11 mouse cellular contexts compared by ENCODE assay signal in genomic region chr6:77218875-77219274, GRCm38 (mm10). TPM values are rescaled to one million over a fixed set of nuclear protein-coding genes. Genes with fewer than 3 reads are reported as not detected.
DNase-seq lines count a peak whose midpoint lies in the region; ATAC-seq and TF ChIP-seq lines count a peak whose summit lies in the region.
"Had no signal": no experiment of that assay in that cellular context is flagged by ENCODE, and none has a peak within 500 bp of the region (broad histone marks: within the 10 kb centered on the region; RNA-seq: fewer than 3 reads in every experiment).

No protein-coding gene starts in this region.

- H3K36me3 ChIP-seq in intestine, postnatal 0 days (ENCODE audit: control insufficient read depth, insufficient read depth): no peaks in the 10 kb centered on the region
- no peaks in the 10 kb centered on the region for H3K36me3 ChIP-seq in intestine, embryonic 16.5 days (ENCODE audit: control insufficient read depth, insufficient read depth, low read length)
- H3K36me3 ChIP-seq in midbrain, embryonic 10.5 days: no peaks in the 10 kb centered on the region
- H3K36me3 ChIP-seq in midbrain, embryonic 15.5 days (replicated peaks): no peaks in the 10 kb centered on the region

- H3K4me2 ChIP-seq in intestine, postnatal 0 days (replicated peaks; ENCODE audit: low read depth): no peak overlapping the region
- no peak overlapping the region for H3K4me2 ChIP-seq in intestine, embryonic 16.5 days (ENCODE audit: low read depth, low read length)
- H3K4me2 ChIP-seq in midbrain, embryonic 15.5 days: no peak overlapping the region

- H3K27ac ChIP-seq in intestine, postnatal 0 days (ENCODE audit: low read depth, low read length): no peak overlapping the region
- no peak overlapping the region for H3K27ac ChIP-seq in intestine, embryonic 16.5 days (ENCODE audit: low read length)
- H3K27ac ChIP-seq in midbrain, embryonic 10.5 days (replicated peaks): no peak overlapping the region
- H3K27ac ChIP-seq in midbrain, embryonic 15.5 days: no peak overlapping the region

- TF ChIP-seq CTCF in intestine, postnatal 0 days (IDR thresholded peaks at IDR 0.05; ENCODE audit: low read depth): peak; percentile 27; the same call in 1 of the 2 replicates

- intact Hi-C loops in left cerebral cortex, postnatal 4 days (cut with DNase I): no loop called here

- H3K4me1 ChIP-seq in intestine, postnatal 0 days (replicated peaks; ENCODE audit: control insufficient read depth, insufficient read depth, low read length): no peaks in the 10 kb centered on the region
- no peaks in the 10 kb centered on the region for H3K4me1 ChIP-seq in intestine, embryonic 16.5 days (ENCODE audit: control insufficient read depth, insufficient read depth, low read length)
- peaks cover 33% of the 10 kb centered on the region for H3K4me1 ChIP-seq in midbrain, embryonic 10.5 days
- peaks cover 15% of the 10 kb centered on the region for H3K4me1 ChIP-seq in midbrain, embryonic 15.5 days

- peak; percentile 20 for DNase-seq in midbrain, embryonic 10.5 days (ENCODE audit: low spot score)
- DNase-seq in R1 (ENCODE audit: low read depth, low spot score): peak; percentile 38
- DNase-seq in left cerebral cortex, postnatal 4 days: peak; percentile 66
- no peak for DNase-seq in lung, postnatal 25 days (ENCODE audit: low spot score)
- DNase-seq in adrenal gland, adult 2 months: no peak
- DNase-seq: lung, adult 2 months; thymus, postnatal 4 days had no signal

- no peak overlapping the region for H3K9ac ChIP-seq in intestine, postnatal 0 days (ENCODE audit: low read depth, low read length)
- H3K9ac ChIP-seq in intestine, embryonic 16.5 days (ENCODE audit: low read depth, low read length): no peak overlapping the region
- H3K9ac ChIP-seq in midbrain, embryonic 15.5 days: no peak overlapping the region

- H3K9me3 ChIP-seq in intestine, postnatal 0 days (ENCODE audit: control insufficient read depth): no peaks in the 10 kb centered on the region
- no peaks in the 10 kb centered on the region for H3K9me3 ChIP-seq in intestine, embryonic 16.5 days (ENCODE audit: control insufficient read depth, low read length)
- no peaks in the 10 kb centered on the region for H3K9me3 ChIP-seq in midbrain, embryonic 10.5 days (replicated peaks)
- H3K9me3 ChIP-seq in midbrain, embryonic 15.5 days: no peaks in the 10 kb centered on the region

- no peak overlapping the region for H3K4me3 ChIP-seq in intestine, postnatal 0 days (ENCODE audit: low read depth, low read length)
- H3K4me3 ChIP-seq in intestine, embryonic 16.5 days (ENCODE audit: low read length): no peak overlapping the region
- H3K4me3 ChIP-seq in midbrain, embryonic 10.5 days: no peak overlapping the region
- H3K4me3 ChIP-seq in midbrain, embryonic 15.5 days: no peak overlapping the region

- H3K27me3 ChIP-seq in intestine, postnatal 0 days (replicated peaks; ENCODE audit: control insufficient read depth, insufficient read depth, low read length): no peaks in the 10 kb centered on the region
- H3K27me3 ChIP-seq in intestine, embryonic 16.5 days (replicated peaks; ENCODE audit: control insufficient read depth, insufficient read depth, low read length): no peaks in the 10 kb centered on the region
- H3K27me3 ChIP-seq in midbrain, embryonic 10.5 days (ENCODE audit: low read depth, poor library complexity, severe bottlenecking): no peaks in the 10 kb centered on the region
- H3K27me3 ChIP-seq in midbrain, embryonic 15.5 days (replicated peaks): no peaks in the 10 kb centered on the region

- ATAC-seq in intestine, postnatal 0 days: no peak
- ATAC-seq in intestine, embryonic 16.5 days: no peak
- ATAC-seq in midbrain, embryonic 15.5 days (replicated peaks): no peak

RNA-seq across cellular contexts. Expression of gene Lrrtm1, which starts 23.6 kb away (rescaled TPM):
- polyA plus RNA-seq in intestine, postnatal 0 days (2015; fragmentation: Nextera tagmentation; extraction: Ambion mirVana): 1.4 and 1.6 TPM in 2 replicates
- 3.5 and 3.6 TPM in 2 replicates for polyA plus RNA-seq in intestine, embryonic 16.5 days (2015; fragmentation: Nextera tagmentation; extraction: Ambion mirVana)
- polyA plus RNA-seq in midbrain, embryonic 10.5 days (2016; fragmentation: Nextera tagmentation; extraction: Ambion mirVana): 8.9 and 11.3 TPM in 2 replicates
- 51.1 and 51.7 TPM in 2 replicates for polyA plus RNA-seq in midbrain, embryonic 15.5 days (2015; fragmentation: Nextera tagmentation; extraction: Ambion mirVana)
- 10 to 100 TPM; 66.6 to 67.0 TPM for total RNA-seq in left cerebral cortex, postnatal 4 days (2021)
- total RNA-seq in adrenal gland, adult 2 months (2021): under 1 TPM; 0.17 to 0.59 TPM
- 0.65 and 1.1 TPM in 2 replicates for polyA plus RNA-seq in adrenal gland, adult 2 months (2012; rRNA removed)
- total RNA-seq: common myeloid progenitor, adult 5-6 weeks had no signal

Comparison
In these comparisons a context has a peak if more than half of its experiments do, and no peak if none do; other contexts are left out.
1. DNase-seq: peak in midbrain, embryonic 10.5 days (single experiment), R1 (single experiment) and left cerebral cortex, postnatal 4 days (single experiment); none in lung, postnatal 25 days (single experiment) and adrenal gland, adult 2 months (single experiment).